Mouse (Mus musculus): Measurements from ENCODE around the gene Ccnjl. TPM values are rescaled to one million over a fixed set of nuclear protein-coding genes. Genes with fewer than 3 reads are reported as not detected.

Ccnjl gene
- polyA plus RNA-seq, 1 experiment from 2014 or later: 20.9 TPM

- Histone ChIP-seq H3K36me3 (peaks cover 24% of the 10 kb centered on the region), H3K27me3 (no peaks in the 10 kb centered on the region), H3K4me2 (no peak overlapping the region), H3K27ac (replicated peaks) (no peak overlapping the region; the same call in 1 of the 2 replicates), H3K9me3 (no peaks in the 10 kb centered on the region), H3K4me3 (no peak overlapping the region), H3K9ac (no peak overlapping the region), H3K4me1 (replicated peaks) (peaks cover 25% of the 10 kb centered on the region)
- no peak for ATAC-seq (ENCODE audit: low read depth)
- 68% methylated on average over 11 of the region's 11 CpGs for WGBS
Measured at GRCm38 (mm10) chr11:43577713-43578478, 49.3 kb downstream of the Ccnjl start.

DNA sequence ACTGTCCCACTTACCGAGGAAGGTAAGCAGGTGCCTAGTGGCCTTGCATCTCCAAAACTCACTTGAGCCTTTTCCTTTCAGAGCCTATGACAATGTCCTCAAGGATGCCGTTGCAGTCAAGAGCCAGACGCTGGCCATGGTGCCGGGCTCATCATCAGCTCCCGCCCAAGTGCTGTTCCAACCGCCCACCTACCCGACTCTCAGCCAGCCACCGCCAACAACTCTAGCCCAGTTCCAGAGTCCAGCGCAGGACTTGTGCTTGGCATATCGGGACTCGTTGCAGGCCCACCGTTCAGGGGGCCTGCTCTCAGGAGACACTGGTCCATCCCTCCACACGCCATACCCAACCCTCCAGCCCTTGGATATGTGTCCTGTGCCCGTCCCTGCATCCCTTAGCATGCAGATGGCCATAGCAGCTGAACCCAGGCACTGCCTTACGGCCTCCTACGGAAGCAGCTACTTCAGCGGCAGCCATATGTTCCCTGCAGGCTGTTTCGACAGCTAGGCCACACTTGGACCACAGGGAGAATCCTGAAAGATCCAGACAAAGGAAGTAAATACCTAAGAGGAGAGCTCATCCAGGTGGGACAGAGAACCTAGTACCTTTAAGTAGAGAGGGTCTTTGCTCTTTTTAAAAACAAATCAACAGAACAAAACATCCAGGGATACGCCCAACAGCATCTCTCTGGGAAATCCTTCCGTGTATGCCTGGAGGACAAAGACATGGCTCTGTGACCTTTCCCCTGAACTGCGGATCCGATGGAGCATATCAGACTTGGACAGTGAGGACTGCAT is 56.8 kb downstream of the Ccnjl start:
- H3K27ac ChIP-seq (replicated peaks): no peak overlapping the region
- ATAC-seq (ENCODE audit: low read depth): no peak
- no peak overlapping the region for H3K4me3 ChIP-seq
- WGBS: 92% methylated on average over 22 of the region's 22 CpGs
- peaks cover 12% of the 10 kb centered on the region for H3K4me1 ChIP-seq (replicated peaks)
- no peaks in the 10 kb centered on the region for H3K9me3 ChIP-seq
- H3K9ac ChIP-seq: no peak overlapping the region
- H3K27me3 ChIP-seq: no peaks in the 10 kb centered on the region
- H3K36me3 ChIP-seq: peaks cover 53% of the 10 kb centered on the region
- H3K4me2 ChIP-seq: no peak overlapping the region

- Histone ChIP-seq H3K4me2 (no peak within 1 kb of the TSS), H3K9ac (no peak within 1 kb of the TSS), H3K9me3 (no peaks in the 10 kb centered on the region), H3K27me3 (no peaks in the 10 kb centered on the region), H3K27ac (replicated peaks) (no peak within 1 kb of the TSS), H3K4me3 (no peak within 1 kb of the TSS), H3K4me1 (replicated peaks) (peaks cover 12% of the 10 kb centered on the region), H3K36me3 (peaks cover 44% of the 10 kb centered on the region)
- 72% methylated on average over 7 of the region's 7 CpGs for WGBS
- 0 out of 2 replicates have a peak, but pooled peaks have one; percentile 32 for ATAC-seq (ENCODE audit: low read depth)
Measured at GRCm38 (mm10) chr11:43586324-43587090, 57.9 kb downstream of the Ccnjl start, which contains the start of gene 4933415A04Rik. TSS of gene 4933415A04Rik (plus strand) at chr11:43587040.

GRCm38 (mm10) chr11:43589530-43590072 is 61.0 kb downstream of the Ccnjl start:
- Histone ChIP-seq H3K4me1 (replicated peaks) (peaks cover 12% of the 10 kb centered on the region), H3K9me3 (no peaks in the 10 kb centered on the region), H3K27me3 (no peaks in the 10 kb centered on the region), H3K4me3 (no peak overlapping the region), H3K36me3 (peaks cover 27% of the 10 kb centered on the region), H3K4me2 (no peak overlapping the region), H3K9ac (no peak overlapping the region), H3K27ac (replicated peaks) (no peak overlapping the region)
- ATAC-seq (ENCODE audit: low read depth): no peak
- WGBS: 40% methylated on average over 6 of the region's 6 CpGs

- no peak for ATAC-seq (ENCODE audit: low read depth)
- Histone ChIP-seq H3K4me1 (replicated peaks) (no peaks in the 10 kb centered on the region), H3K4me3 (no peak within 1 kb of the TSS), H3K27me3 (no peaks in the 10 kb centered on the region), H3K4me2 (no peak within 1 kb of the TSS), H3K36me3 (no peaks in the 10 kb centered on the region), H3K9me3 (no peaks in the 10 kb centered on the region), H3K27ac (replicated peaks) (no peak within 1 kb of the TSS), H3K9ac (no peak within 1 kb of the TSS)
- 85% methylated on average over 5 of the region's 5 CpGs for WGBS
Measured at GRCm38 (mm10) chr11:43601440-43601839, 72.9 kb downstream of the Ccnjl start, which contains the start of gene Fabp6. TSS of gene Fabp6 (minus strand) at chr11:43601540.

- H3K9me3 ChIP-seq: no peaks in the 10 kb centered on the region
- 93% methylated on average over 2 of the region's 2 CpGs for WGBS
- H3K36me3 ChIP-seq: no peaks in the 10 kb centered on the region
- H3K4me1 ChIP-seq (replicated peaks): peaks cover 11% of the 10 kb centered on the region
- no peak overlapping the region for H3K4me3 ChIP-seq
- H3K27ac ChIP-seq (replicated peaks): no peak overlapping the region
- no peak for ATAC-seq (ENCODE audit: low read depth)
- H3K9ac ChIP-seq: no peak overlapping the region
- H3K4me2 ChIP-seq: no peak overlapping the region
- H3K27me3 ChIP-seq: no peaks in the 10 kb centered on the region
Measured at GRCm38 (mm10) chr11:43604207-43604606, 75.6 kb downstream of the Ccnjl start.

- Histone ChIP-seq H3K27ac (replicated peaks) (no peak overlapping the region), H3K4me2 (no peak overlapping the region), H3K4me3 (no peak overlapping the region), H3K27me3 (no peaks in the 10 kb centered on the region), H3K36me3 (no peaks in the 10 kb centered on the region), H3K9me3 (no peaks in the 10 kb centered on the region), H3K9ac (no peak overlapping the region), H3K4me1 (replicated peaks) (peaks cover 11% of the 10 kb centered on the region)
- ATAC-seq (ENCODE audit: low read depth): no peak
- 94% methylated on average over 6 of the region's 6 CpGs for WGBS
Measured at GRCm38 (mm10) chr11:43604891-43605290, 76.3 kb downstream of the Ccnjl start.

DNA sequence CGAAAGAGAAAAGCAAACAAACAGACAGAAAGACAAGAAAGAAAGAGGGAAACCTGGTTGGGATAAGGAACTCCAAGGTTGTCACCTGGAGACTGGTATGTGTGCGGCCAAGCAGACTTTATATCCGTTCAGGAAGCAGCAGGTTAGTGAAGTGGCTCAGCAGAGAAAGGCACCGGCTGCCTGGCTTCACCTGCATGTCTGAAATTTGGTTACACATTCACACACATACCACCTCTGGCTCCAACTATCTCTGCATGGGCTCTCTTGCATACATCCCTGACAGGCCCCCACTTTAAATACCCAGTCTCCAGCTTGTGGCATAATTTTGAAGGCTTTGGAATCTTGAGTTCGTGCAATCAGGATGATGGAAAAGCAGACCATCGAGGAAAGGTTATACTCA is 77.3 kb downstream of the Ccnjl start:
- peaks cover 15% of the 10 kb centered on the region for H3K4me1 ChIP-seq (replicated peaks)
- no peaks in the 10 kb centered on the region for H3K9me3 ChIP-seq
- WGBS: 83% methylated on average over 6 of the region's 6 CpGs
- no peak overlapping the region for H3K4me2 ChIP-seq
- no peak overlapping the region for H3K9ac ChIP-seq
- no peak overlapping the region for H3K27ac ChIP-seq (replicated peaks)
- no peaks in the 10 kb centered on the region for H3K36me3 ChIP-seq
- no peak overlapping the region for H3K4me3 ChIP-seq
- no peaks in the 10 kb centered on the region for H3K27me3 ChIP-seq
- ATAC-seq (ENCODE audit: low read depth): no peak

DNA sequence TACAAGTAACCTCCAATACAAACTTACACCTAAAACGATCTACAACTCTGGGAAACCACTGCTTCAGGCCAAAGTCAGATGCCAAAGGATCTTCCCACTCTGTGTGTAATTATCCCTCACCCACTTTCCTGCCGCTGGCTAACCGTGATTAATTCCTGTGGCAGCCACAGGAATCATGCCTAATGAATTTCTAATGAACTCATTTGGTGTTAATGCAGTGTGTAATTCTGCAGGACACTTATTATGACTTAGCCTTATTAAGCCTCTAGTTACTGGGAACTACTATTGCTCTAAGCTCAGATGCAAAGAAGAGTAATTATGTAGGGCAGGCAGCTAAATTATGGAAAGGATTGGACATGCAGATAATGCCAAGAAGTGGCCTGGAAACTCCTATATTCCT is 79.9 kb downstream of the Ccnjl start:
- H3K4me2 ChIP-seq: no peak overlapping the region
- no peaks in the 10 kb centered on the region for H3K36me3 ChIP-seq
- H3K9ac ChIP-seq: no peak overlapping the region
- no peaks in the 10 kb centered on the region for H3K27me3 ChIP-seq
- H3K4me3 ChIP-seq: no peak overlapping the region
- no peaks in the 10 kb centered on the region for H3K9me3 ChIP-seq
- H3K4me1 ChIP-seq (replicated peaks): peaks cover 24% of the 10 kb centered on the region
- WGBS: 34% methylated on average over 3 of the region's 3 CpGs
- no peak overlapping the region; the same call in 1 of the 2 replicates for H3K27ac ChIP-seq (replicated peaks)
- 0 out of 2 replicates have a peak, but pooled peaks have one; percentile 32 for ATAC-seq (ENCODE audit: low read depth)

- 71% methylated on average over 10 of the region's 10 CpGs for WGBS
- Histone ChIP-seq H3K27ac (replicated peaks) (no peak overlapping the region), H3K9me3 (no peaks in the 10 kb centered on the region), H3K9ac (no peak overlapping the region), H3K4me2 (no peak overlapping the region), H3K27me3 (no peaks in the 10 kb centered on the region), H3K36me3 (no peaks in the 10 kb centered on the region), H3K4me1 (replicated peaks) (peaks cover 24% of the 10 kb centered on the region), H3K4me3 (no peak overlapping the region)
- no peak for ATAC-seq (ENCODE audit: low read depth)
Measured at GRCm38 (mm10) chr11:43610006-43610661, 81.5 kb downstream of the Ccnjl start.

DNA sequence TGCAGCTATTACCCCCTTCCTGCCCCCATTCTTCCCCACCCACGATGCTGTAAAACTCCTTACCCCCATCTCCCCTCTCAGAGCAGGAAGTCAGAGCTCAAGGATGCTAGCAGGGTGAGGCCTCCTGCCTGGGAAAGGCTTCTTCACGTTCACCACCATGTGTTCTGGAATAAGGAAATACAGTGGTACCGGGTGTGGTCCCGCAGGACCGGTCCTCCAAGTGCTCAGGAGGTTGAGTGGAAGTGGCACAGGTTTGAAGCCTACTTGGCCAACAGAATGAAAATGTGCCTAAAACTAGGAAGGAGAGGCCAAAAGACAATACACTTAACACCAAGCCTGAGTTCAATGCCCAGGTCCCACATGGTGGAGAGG is 82.1 kb downstream of the Ccnjl start:
- H3K27ac ChIP-seq (replicated peaks): no peak overlapping the region
- WGBS: 76% methylated on average over 5 of the region's 5 CpGs

More for the DNA sequence above, 82.1 kb downstream of the Ccnjl start:
- Histone ChIP-seq H3K9ac (no peak overlapping the region), H3K27me3 (no peaks in the 10 kb centered on the region), H3K36me3 (no peaks in the 10 kb centered on the region), H3K4me3 (no peak overlapping the region), H3K9me3 (no peaks in the 10 kb centered on the region), H3K4me1 (replicated peaks) (peaks cover 24% of the 10 kb centered on the region), H3K4me2 (no peak overlapping the region)
- ATAC-seq (ENCODE audit: low read depth): no peak

Data from neural tube, embryonic 13.5 days (tissue).